Comparison of ENCODE assay signal across 11 mouse cellular contexts in genomic region chr12:105258787-105259186, GRCm38 (mm10). TPM values are rescaled to one million over a fixed set of nuclear protein-coding genes. Genes with fewer than 3 reads are reported as not detected.
A peak's percentile ranks its signal among the peaks of the same experiment; 100 is the strongest.
DNase-seq lines count a peak whose midpoint lies in the region; ATAC-seq lines count a peak whose summit lies in the region.
"Had no signal": no experiment of that assay in that cellular context is flagged by ENCODE, and none has a peak within 500 bp of the region (broad histone marks: within the 10 kb centered on the region; RNA-seq: fewer than 3 reads in every experiment).

No protein-coding gene starts in this region.

- no peak overlapping the region for H3K4me2 ChIP-seq in hindbrain, embryonic 14.5 days (replicated peaks)
- no peak overlapping the region for H3K4me2 ChIP-seq in hindbrain, embryonic 16.5 days (ENCODE audit: low read length)
- H3K4me2 ChIP-seq: neural tube, embryonic 12.5 days had no signal

- no peak for ATAC-seq in hindbrain, embryonic 14.5 days (ENCODE audit: low FRiP score)
- no peak for ATAC-seq in hindbrain, embryonic 16.5 days

- no peaks in the 10 kb centered on the region for H3K9me3 ChIP-seq in hindbrain, embryonic 14.5 days (ENCODE audit: control insufficient read depth, low read length)
- H3K9me3 ChIP-seq in hindbrain, embryonic 16.5 days (ENCODE audit: control insufficient read depth, low read length), result no peaks in the 10 kb centered on the region
- H3K9me3 ChIP-seq: neural tube, embryonic 12.5 days had no signal

- H3K27me3 ChIP-seq in hindbrain, embryonic 14.5 days (ENCODE audit: control insufficient read depth, insufficient read depth, low read length), result no peaks in the 10 kb centered on the region
- no peaks in the 10 kb centered on the region for H3K27me3 ChIP-seq in hindbrain, embryonic 16.5 days (replicated peaks; ENCODE audit: control insufficient read depth, insufficient read depth, low read length)
- H3K27me3 ChIP-seq: neural tube, embryonic 12.5 days had no signal

- no peaks in the 10 kb centered on the region for H3K36me3 ChIP-seq in hindbrain, embryonic 14.5 days (replicated peaks; ENCODE audit: control insufficient read depth, insufficient read depth)
- no peaks in the 10 kb centered on the region for H3K36me3 ChIP-seq in hindbrain, embryonic 16.5 days (ENCODE audit: control insufficient read depth, insufficient read depth, low read length)
- H3K36me3 ChIP-seq: neural tube, embryonic 12.5 days had no signal

- no peak overlapping the region for H3K27ac ChIP-seq in hindbrain, embryonic 14.5 days
- H3K27ac ChIP-seq in hindbrain, embryonic 16.5 days (ENCODE audit: low read depth, low read length), result no peak overlapping the region
- H3K27ac ChIP-seq: neural tube, embryonic 12.5 days had no signal

- peaks cover 2% of the 10 kb centered on the region; the same call in 1 of the 2 replicates for H3K4me1 ChIP-seq in hindbrain, embryonic 14.5 days (replicated peaks; ENCODE audit: control insufficient read depth, insufficient read depth, low read length)
- H3K4me1 ChIP-seq in hindbrain, embryonic 16.5 days (ENCODE audit: control insufficient read depth, insufficient read depth, low read depth, low read length), result peaks cover under 1% of the 10 kb centered on the region; the same call in 1 of the 2 replicates
- H3K4me1 ChIP-seq: neural tube, embryonic 12.5 days had no signal

- no peak overlapping the region for H3K9ac ChIP-seq in hindbrain, embryonic 14.5 days
- H3K9ac ChIP-seq in hindbrain, embryonic 16.5 days (ENCODE audit: low read depth, low read length), result no peak overlapping the region
- H3K9ac ChIP-seq: neural tube, embryonic 12.5 days had no signal

- 6% methylated on average over 9 of the region's 9 CpGs for WGBS in hindbrain, embryonic 14.5 days
- 8% methylated on average over 9 of the region's 9 CpGs for WGBS in hindbrain, embryonic 16.5 days

- DNase-seq in hindbrain, embryonic 14.5 days (ENCODE audit: low spot score), result peak; percentile 42
- peak; percentile 4 for DNase-seq in thymus, postnatal 0 days (ENCODE audit: low spot score)
- DNase-seq in thymus, postnatal 36 days, result no peak
- DNase-seq in embryo, embryonic 10.5 days (ENCODE audit: low spot score), result peak; percentile 78
- DNase-seq in testis, postnatal 14 days (ENCODE audit: low spot score), result peak; percentile 17
- DNase-seq in T-cell, adult 2 months (ENCODE audit: low spot score), result no peak
- DNase-seq in gastrocnemius, postnatal 10 days, result no peak
- DNase-seq: adrenal gland, postnatal 10 days had no signal

- H3K4me3 ChIP-seq in hindbrain, embryonic 14.5 days (replicated peaks; ENCODE audit: low read length), result no peak overlapping the region
- no peak overlapping the region for H3K4me3 ChIP-seq in hindbrain, embryonic 16.5 days (ENCODE audit: low read length)
- H3K4me3 ChIP-seq: neural tube, embryonic 12.5 days had no signal

RNA-seq across cellular contexts. Expression of gene Tcl1, which starts 36.2 kb away (rescaled TPM):
- polyA plus RNA-seq in hindbrain, embryonic 14.5 days (2014; fragmentation: Nextera tagmentation; extraction: Ambion mirVana), result not detected in 2 replicates
- not detected in 2 replicates for polyA plus RNA-seq in hindbrain, embryonic 16.5 days (2015; fragmentation: Nextera tagmentation; extraction: Ambion mirVana)
- not detected in 2 replicates for polyA plus RNA-seq in thymus, postnatal 0 days (2015; fragmentation: Nextera tagmentation; extraction: Ambion mirVana)
- not detected for total RNA-seq in gastrocnemius, postnatal 10 days (2021)
- total RNA-seq: layer of hippocampus, postnatal 25 days had no signal
- polyA plus RNA-seq: neural tube, embryonic 12.5 days had no signal

RNA-seq across cellular contexts. Expression of gene Tcl1b4, which starts 57.0 kb away (rescaled TPM):
- not detected in 2 replicates for polyA plus RNA-seq in hindbrain, embryonic 14.5 days (2014; fragmentation: Nextera tagmentation; extraction: Ambion mirVana)
- polyA plus RNA-seq in hindbrain, embryonic 16.5 days (2015; fragmentation: Nextera tagmentation; extraction: Ambion mirVana), result not detected in 2 replicates
- not detected in 2 replicates for polyA plus RNA-seq in thymus, postnatal 0 days (2015; fragmentation: Nextera tagmentation; extraction: Ambion mirVana)
- total RNA-seq in gastrocnemius, postnatal 10 days (2021), result not detected
- total RNA-seq: adrenal gland, postnatal 10 days; layer of hippocampus, postnatal 25 days had no signal
- polyA plus RNA-seq: neural tube, embryonic 12.5 days had no signal

Comparison
In these comparisons a context has a peak if more than half of its experiments do, and no peak if none do; other contexts are left out.
1. DNase-seq: peak in hindbrain, embryonic 14.5 days (single experiment), thymus, postnatal 0 days (single experiment), embryo, embryonic 10.5 days (single experiment) and testis, postnatal 14 days (single experiment); none in thymus, postnatal 36 days (0 of 2), T-cell, adult 2 months (single experiment) and gastrocnemius, postnatal 10 days (single experiment).